Mouse (Mus musculus): ENCODE results near the gene Eif4enif1.
"Not testable (repeated sequence)": the region's sequence is repeated elsewhere in the genome, so short reads cannot be mapped to it uniquely, and the experiment has no call there.

DNA sequence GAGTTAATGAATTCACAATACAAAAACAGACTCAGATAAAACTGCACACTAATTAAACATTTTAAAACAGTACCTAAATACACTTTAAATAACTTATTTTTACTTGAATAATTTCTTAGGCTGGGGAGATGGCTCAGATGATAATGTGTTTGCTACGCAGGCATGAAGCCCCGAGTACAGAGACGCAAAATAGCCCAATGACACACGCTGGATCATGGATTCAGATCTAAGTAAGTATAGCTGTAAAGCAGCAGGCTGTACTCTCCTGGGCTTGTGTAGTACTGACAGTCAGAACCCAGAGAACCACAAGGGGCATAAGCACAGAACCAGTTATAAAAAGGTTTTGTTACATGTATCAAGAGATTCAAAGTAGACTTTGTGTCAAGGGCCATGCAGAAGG, 35.1 kb upstream of the Eif4enif1 start:
- TF ChIP-seq CTCF, EP300 (IDR thresholded peaks at IDR 0.05; ENCODE audit: low read depth): not testable (repeated sequence)

Measured in liver, embryonic 14.5 days (tissue).